Mouse (Mus musculus): Measurements from ENCODE around the gene Brms1. TPM values are rescaled to one million over a fixed set of nuclear protein-coding genes. Genes with fewer than 3 reads are reported as not detected.
"Not testable (repeated sequence)": the region's sequence is repeated elsewhere in the genome, so short reads cannot be mapped to it uniquely, and the experiment has no call there.

Gene Brms1
- polyA plus RNA-seq, 1 experiment from 2014 or later, result 56.9 TPM

GRCm38 (mm10) chr19:5086533-5086932, 45.4 kb downstream of the Brms1 start:
- H3K4me3 ChIP-seq; ATAC-seq (ENCODE audit: low FRiP score); H3K4me2 ChIP-seq (replicated peaks); H3K27ac ChIP-seq; H3K9ac ChIP-seq; H3K9me3 ChIP-seq (replicated peaks): not testable (repeated sequence)
- H3K36me3 ChIP-seq, result peaks cover 15% of the 10 kb centered on the region
- 58% methylated on average over 4 of the region's 4 CpGs for WGBS
- H3K27me3 ChIP-seq, result peaks cover 51% of the 10 kb centered on the region
- peaks cover 23% of the 10 kb centered on the region for H3K4me1 ChIP-seq

GRCm38 (mm10) chr19:5087884-5088728, 47.0 kb downstream of the Brms1 start, which contains the start of gene Yif1a:
Yif1a (plus strand) TSS chr19:5088538.
- peaks cover 25% of the 10 kb centered on the region for H3K4me1 ChIP-seq
- ATAC-seq (ENCODE audit: low FRiP score), result peak; percentile 92

GRCm38 (mm10) chr19:5089324-5089723, 48.2 kb downstream of the Brms1 start:
- Histone ChIP-seq H3K9me3 (replicated peaks) (no peaks in the 10 kb centered on the region), H3K9ac (peak overlapping the region; percentile 79; the same call in 1 of the 2 replicates), H3K4me1 (peaks cover 35% of the 10 kb centered on the region), H3K4me2 (replicated peaks) (peak overlapping the region; percentile 87), H3K4me3 (peak overlapping the region; percentile 84), H3K27me3 (peaks cover 23% of the 10 kb centered on the region), H3K36me3 (peaks cover 37% of the 10 kb centered on the region), H3K27ac (no peak overlapping the region)
- no peak for ATAC-seq (ENCODE audit: low FRiP score)
- WGBS, result 91% methylated on average over 4 of the region's 4 CpGs

More at GRCm38 (mm10) chr19:5087884-5088728, 47.0 kb downstream of the Brms1 start, which contains the start of gene Yif1a:
- H3K9me3 ChIP-seq (replicated peaks), result no peaks in the 10 kb centered on the region
- under 1% methylated on average over 58 of the region's 58 CpGs for WGBS
- peak within 1 kb of the TSS; percentile 84 for H3K4me3 ChIP-seq
- peak within 1 kb of the TSS; percentile 79 for H3K9ac ChIP-seq
- H3K27me3 ChIP-seq, result peaks cover 35% of the 10 kb centered on the region
- peaks cover 30% of the 10 kb centered on the region for H3K36me3 ChIP-seq
- peak within 1 kb of the TSS; percentile 87 for H3K4me2 ChIP-seq (replicated peaks)
- peak within 1 kb of the TSS; percentile 85 for H3K27ac ChIP-seq

- H3K4me1 ChIP-seq, result peaks cover 54% of the 10 kb centered on the region
- H3K9me3 ChIP-seq (replicated peaks), result no peaks in the 10 kb centered on the region
- 85% methylated on average over 10 of the region's 10 CpGs for WGBS
- H3K4me3 ChIP-seq, result no peak overlapping the region
- no peak for ATAC-seq (ENCODE audit: low FRiP score)
- peaks cover 37% of the 10 kb centered on the region for H3K36me3 ChIP-seq
- no peak overlapping the region for H3K9ac ChIP-seq
- H3K27me3 ChIP-seq, result no peaks in the 10 kb centered on the region
- H3K27ac ChIP-seq, result no peak overlapping the region
- no peak overlapping the region for H3K4me2 ChIP-seq (replicated peaks)
These were observed 50.9 kb downstream of the Brms1 start for GRCm38 (mm10) chr19:5092083-5092482.

- H3K9ac ChIP-seq, result peak overlapping the region; percentile 49
- H3K27ac ChIP-seq, result peak overlapping the region; percentile 94; the same call in 1 of the 2 replicates
- peaks cover 58% of the 10 kb centered on the region for H3K4me1 ChIP-seq
- peak overlapping the region; percentile 93 for H3K4me2 ChIP-seq (replicated peaks)
- no peaks in the 10 kb centered on the region for H3K27me3 ChIP-seq
- 73% methylated on average over 12 of the region's 12 CpGs for WGBS
- peak overlapping the region; percentile 81; the same call in 1 of the 2 replicates for H3K4me3 ChIP-seq
- no peaks in the 10 kb centered on the region for H3K9me3 ChIP-seq (replicated peaks)
- peaks cover 37% of the 10 kb centered on the region for H3K36me3 ChIP-seq
- no peak for ATAC-seq (ENCODE audit: low FRiP score)
These were observed 52.5 kb downstream of the Brms1 start for GRCm38 (mm10) chr19:5093481-5094242.

GRCm38 (mm10) chr19:5094243-5094632, 53.1 kb downstream of the Brms1 start:
- peak overlapping the region; percentile 81 for H3K4me3 ChIP-seq
- H3K27me3 ChIP-seq, result no peaks in the 10 kb centered on the region
- H3K9ac ChIP-seq, result peak overlapping the region; percentile 49; the same call in 1 of the 2 replicates
- ATAC-seq (ENCODE audit: low FRiP score), result peak; percentile 65
- no peaks in the 10 kb centered on the region for H3K9me3 ChIP-seq (replicated peaks)
- peaks cover 37% of the 10 kb centered on the region for H3K36me3 ChIP-seq
- WGBS, result under 1% methylated on average over 21 of the region's 21 CpGs
- peak overlapping the region; percentile 94 for H3K27ac ChIP-seq
- H3K4me1 ChIP-seq, result peaks cover 59% of the 10 kb centered on the region
- H3K4me2 ChIP-seq (replicated peaks), result peak overlapping the region; percentile 93

GRCm38 (mm10) chr19:5094746-5095417, 53.7 kb downstream of the Brms1 start:
- Histone ChIP-seq H3K36me3 (peaks cover 38% of the 10 kb centered on the region), H3K4me1 (peaks cover 62% of the 10 kb centered on the region), H3K4me3 (peak overlapping the region; percentile 81), H3K27ac (peak overlapping the region; percentile 94), H3K9ac (peak overlapping the region; percentile 94), H3K27me3 (no peaks in the 10 kb centered on the region), H3K4me2 (replicated peaks) (peak overlapping the region; percentile 93), H3K9me3 (replicated peaks) (no peaks in the 10 kb centered on the region)
- ATAC-seq (ENCODE audit: low FRiP score), result peak; percentile 5; the same call in 1 of the 2 replicates
- 36% methylated on average over 11 of the region's 11 CpGs for WGBS

- ATAC-seq (ENCODE audit: low FRiP score), result no peak
- H3K27ac ChIP-seq, result peak overlapping the region; percentile 94
- WGBS, result 10% methylated on average over 9 of the region's 9 CpGs
These were observed 54.8 kb downstream of the Brms1 start for GRCm38 (mm10) chr19:5095887-5096474.

GRCm38 (mm10) chr19:5097521-5098362, 56.6 kb downstream of the Brms1 start:
- H3K4me2 ChIP-seq (replicated peaks), result peak overlapping the region; percentile 93
- peaks cover 42% of the 10 kb centered on the region for H3K36me3 ChIP-seq
- no peaks in the 10 kb centered on the region for H3K27me3 ChIP-seq
- peak overlapping the region; percentile 94 for H3K27ac ChIP-seq
- H3K9me3 ChIP-seq (replicated peaks), result no peaks in the 10 kb centered on the region
- WGBS, result 4% methylated on average over 26 of the region's 31 CpGs
- peak; percentile 16; the same call in 1 of the 2 replicates for ATAC-seq (ENCODE audit: low FRiP score)
- peaks cover 61% of the 10 kb centered on the region for H3K4me1 ChIP-seq
- H3K9ac ChIP-seq, result peak overlapping the region; percentile 94
- peak overlapping the region; percentile 81 for H3K4me3 ChIP-seq

More at GRCm38 (mm10) chr19:5095887-5096474, 54.8 kb downstream of the Brms1 start:
- Histone ChIP-seq H3K4me3 (peak overlapping the region; percentile 81), H3K36me3 (peaks cover 42% of the 10 kb centered on the region), H3K9ac (peak overlapping the region; percentile 94), H3K4me2 (replicated peaks) (peak overlapping the region; percentile 93), H3K9me3 (replicated peaks) (no peaks in the 10 kb centered on the region), H3K4me1 (peaks cover 64% of the 10 kb centered on the region), H3K27me3 (no peaks in the 10 kb centered on the region)

- peak within 1 kb of the TSS; percentile 81 for H3K4me3 ChIP-seq
- WGBS, result 3% methylated on average over 39 of the region's 48 CpGs
- H3K27ac ChIP-seq, result peak within 1 kb of the TSS; percentile 94
- peak; percentile 53 for ATAC-seq (ENCODE audit: low FRiP score)
- H3K9ac ChIP-seq, result peak within 1 kb of the TSS; percentile 94
- H3K9me3 ChIP-seq (replicated peaks), result no peaks in the 10 kb centered on the region
- peaks cover 43% of the 10 kb centered on the region for H3K36me3 ChIP-seq
- H3K4me2 ChIP-seq (replicated peaks), result peak within 1 kb of the TSS; percentile 93
- peaks cover 59% of the 10 kb centered on the region for H3K4me1 ChIP-seq
- H3K27me3 ChIP-seq, result no peaks in the 10 kb centered on the region
These were observed 57.4 kb downstream of the Brms1 start, which contains the start of gene Cnih2 for GRCm38 (mm10) chr19:5098363-5099143. Cnih2 (minus strand) TSS chr19:5098521.
